Mouse (Mus musculus): ENCODE measurements at regions not wholly inside any gene's neighbourhood (a gene's known extent, or its start where the extent isn't known, plus 50 kb on each side); places are given as distances from the start of the nearest gene placed in this dataset.

GRCm38 (mm10) chr7:83161226-83161625 is 294.1 kb downstream of the Mex3b start:
- DNase-seq = no peak

- DNase-seq = no peak
These were observed 295.7 kb downstream of the Mex3b start for GRCm38 (mm10) chr7:83162868-83163267.

- DNase-seq = no peak
These were observed 312.3 kb downstream of the Mex3b start for GRCm38 (mm10) chr7:83179403-83179802.

GRCm38 (mm10) chr7:83186341-83186740 is 319.2 kb downstream of the Mex3b start:
- DNase-seq = no peak

GRCm38 (mm10) chr7:83195896-83196537 is 328.9 kb downstream of the Mex3b start:
- DNase-seq = no peak

- DNase-seq = no peak
These were observed 330.4 kb downstream of the Mex3b start for GRCm38 (mm10) chr7:83197490-83197889.

GRCm38 (mm10) chr7:83201126-83201686 is 334.1 kb downstream of the Mex3b start:
- DNase-seq = no peak

- DNase-seq = peak; percentile 19 to 30
These were observed 334.8 kb downstream of the Mex3b start for GRCm38 (mm10) chr7:83201768-83202493.

GRCm38 (mm10) chr7:83203311-83204012 is 336.3 kb downstream of the Mex3b start:
- no peak for DNase-seq

- DNase-seq = no peak
These were observed 336.9 kb downstream of the Mex3b start for GRCm38 (mm10) chr7:83204013-83204365.

- no peak for DNase-seq
These were observed 337.6 kb downstream of the Mex3b start for GRCm38 (mm10) chr7:83204701-83205100.

- no peak for DNase-seq
These were observed 339.9 kb downstream of the Mex3b start for GRCm38 (mm10) chr7:83206999-83207398.

- DNase-seq = no peak
These were observed 344.5 kb downstream of the Mex3b start for GRCm38 (mm10) chr7:83211611-83212010.

GRCm38 (mm10) chr7:83222029-83222722 is 355.0 kb downstream of the Mex3b start:
- no peak for DNase-seq

GRCm38 (mm10) chr7:83227262-83228108 is 357.2 kb upstream of the Tmc3 start:
- DNase-seq = no peak

GRCm38 (mm10) chr7:83230496-83231325 is 354.0 kb upstream of the Tmc3 start:
- DNase-seq = peak in 1 of 2 experiments; percentile 6

GRCm38 (mm10) chr7:83235659-83236058 is 349.1 kb upstream of the Tmc3 start:
- no peak for DNase-seq

GRCm38 (mm10) chr7:83237336-83237735 is 347.4 kb upstream of the Tmc3 start:
- DNase-seq = no peak

GRCm38 (mm10) chr7:83238091-83238490 is 346.6 kb upstream of the Tmc3 start:
- DNase-seq = no peak

GRCm38 (mm10) chr7:83242233-83242632 is 342.5 kb upstream of the Tmc3 start:
- peak in 1 of 2 experiments; percentile 14 for DNase-seq
